Mouse (Mus musculus): ENCODE results near the gene Mab21l2.

GRCm38 (mm10) chr3:86541074-86541614, 7.3 kb downstream of the Mab21l2 start:
- TF ChIP-seq CTCF (IDR thresholded peaks at IDR 0.05; ENCODE audit: low read depth, low read length) (no peak), GATA1 (IDR thresholded peaks at IDR 0.05; ENCODE audit: borderline replicate concordance, low read length) (no peak), TAL1 (conservative IDR thresholded peaks at IDR 0.05; ENCODE audit: low read depth, low read length) (no peak), POLR2AphosphoS5 (IDR thresholded peaks at IDR 0.05; ENCODE audit: insufficient replicate concordance, low read depth, low read length) (no peak), GATA2 (IDR thresholded peaks at IDR 0.05; ENCODE audit: borderline replicate concordance, low read depth, low read length) (no peak)
